Mouse (Mus musculus): Measurements from ENCODE around the gene Mmp20.

GRCm38 (mm10) chr9:7686024-7686423 lies 58.0 kb downstream of the Mmp20 start:
- TF ChIP-seq POLR2A (IDR thresholded peaks at IDR 0.05; ENCODE audit: insufficient read depth, low read length): no peak
- no peak for TF ChIP-seq CTCF (IDR thresholded peaks at IDR 0.05; ENCODE audit: low read depth, low read length)
